Mouse (Mus musculus): ENCODE measurements at regions not wholly inside any gene's neighbourhood (a gene's known extent, or its start where the extent isn't known, plus 50 kb on each side); places are given as distances from the start of the nearest gene placed in this dataset.

- no peak for DNase-seq (ENCODE audit: low spot score in 2 of 2)
Observed at GRCm38 (mm10) chr2:79186878-79187277, 68.3 kb upstream of the Itga4 start.

GRCm38 (mm10) chr2:79188511-79189193 lies 66.6 kb upstream of the Itga4 start:
- DNase-seq (ENCODE audit: low spot score in 2 of 2), result no peak

- no peak for DNase-seq (ENCODE audit: low spot score in 2 of 2)
Observed at GRCm38 (mm10) chr2:79193851-79194250, 61.4 kb upstream of the Itga4 start.

GRCm38 (mm10) chr2:79201677-79202076 lies 53.5 kb upstream of the Itga4 start:
- DNase-seq (ENCODE audit: low spot score in 2 of 2), result no peak

Measured in left cerebral cortex, adult 9 months (tissue).